Mouse (Mus musculus) lung, postnatal 0 days (tissue): ENCODE results near the gene Hipk3.

Experiments
- CTCF ChIP-seq: IDR thresholded peaks from 2 replicates; pipeline ENCODE4 v1.5.1; 2016; ENCODE audit warnings: antibody characterized with exemption, mild to moderate bottlenecking
- EP300 ChIP-seq: IDR thresholded peaks from 2 replicates; pipeline ENCODE4 v1.6.1; 2016; ENCODE audit warnings: antibody characterized with exemption, mild to moderate bottlenecking, control low read depth

DNA sequence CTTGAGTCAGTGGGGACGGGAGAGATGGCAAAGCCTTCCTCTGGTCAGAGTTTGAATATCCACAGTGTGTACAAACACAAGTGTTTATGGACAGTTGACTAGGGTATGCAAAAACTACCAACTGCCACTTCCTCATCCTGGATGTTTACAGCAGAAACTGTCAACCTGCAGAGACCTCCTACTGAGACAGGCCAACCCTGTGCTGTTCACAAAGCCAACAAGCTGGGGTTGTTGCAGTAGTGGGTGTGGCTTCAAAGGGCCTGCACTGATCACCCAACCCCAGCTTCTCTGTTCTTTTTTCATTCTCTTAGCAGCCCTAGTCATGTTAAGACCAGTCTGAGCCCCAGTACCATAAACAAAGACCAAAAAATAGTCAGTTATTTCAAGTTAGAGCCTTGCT is 38.3 kb upstream of the Hipk3 start:
- TF ChIP-seq CTCF (no peak), EP300 (no peak)
